Mouse (Mus musculus) left cerebral cortex, postnatal 14 days (tissue): ENCODE data around the gene Ctse. TPM values are rescaled to one million over a fixed set of nuclear protein-coding genes. Genes with fewer than 3 reads are reported as not detected.

Experiments used
- total RNA-seq, 2 experiments: library from RNA; stranded (reverse); gene quantifications; 2 replicates each; pipeline ENCODE4 v1.2.3; 2021

Gene Ctse
- total RNA-seq, 2 experiments from 2014 or later = 0.15 to 0.21 TPM

Other genes starting within 250 kb of the Ctse start
- gene Srgap2, start 111.0 kb upstream of the Ctse start, total RNA-seq = 100 to 1,000 TPM; 101 to 106 TPM
- 1 to 10 TPM in 1 of 2 experiments, under 1 TPM in 1; 0.99 to 2.1 TPM for gene Fam72a, start 110.4 kb upstream of the Ctse start, total RNA-seq
- gene Avpr1b, start 39.1 kb upstream of the Ctse start, total RNA-seq = not detected
- 1 to 10 TPM; 2.7 to 3.8 TPM for gene Rab7b, start 50.4 kb downstream of the Ctse start, total RNA-seq
- gene Slc26a9, start 105.7 kb downstream of the Ctse start, total RNA-seq = under 1 TPM; 0.21 to 0.42 TPM
- 1 to 10 TPM in 1 of 2 experiments, under 1 TPM in 1; 0.62 to 1.4 TPM for gene Pm20d1, start 159.1 kb downstream of the Ctse start, total RNA-seq
- 10 to 100 TPM; 49.0 to 56.7 TPM for gene Slc41a1, start 189.2 kb downstream of the Ctse start, total RNA-seq
- 1 to 10 TPM; 5.7 to 7.7 TPM for gene Rab29, start 228.9 kb downstream of the Ctse start, total RNA-seq